In genomic region chr6:38874035-38874434, GRCm38 (mm10) we compare ENCODE assay signal across 8 mouse cellular contexts. TPM values are rescaled to one million over a fixed set of nuclear protein-coding genes. Genes with fewer than 3 reads are reported as not detected.
A peak's percentile ranks its signal among the peaks of the same experiment; 100 is the strongest.
DNase-seq lines count a peak whose midpoint lies in the region; ATAC-seq and TF ChIP-seq lines count a peak whose summit lies in the region.

No protein-coding gene starts in this region.

- TF ChIP-seq CTCF in cortical plate, adult 2 months (IDR thresholded peaks at IDR 0.05; ENCODE audit: extremely low read depth, insufficient read depth, low read length) = peak; percentile 39; the same call in 1 of the 2 replicates
- no peak for TF ChIP-seq CTCF in spleen, adult 2 months (IDR thresholded peaks at IDR 0.05; ENCODE audit: extremely low read depth, insufficient read depth, insufficient read length, insufficient replicate concordance)

- 8% methylated on average over 8 of the region's 8 CpGs for WGBS in intestine, embryonic 14.5 days
- WGBS in spleen, adult 2 months = 4% methylated on average over 8 of the region's 8 CpGs

- no peaks in the 10 kb centered on the region for H3K9me3 ChIP-seq in intestine, embryonic 14.5 days (ENCODE audit: control insufficient read depth, low read length)

- TF ChIP-seq POLR2A in cortical plate, adult 2 months (IDR thresholded peaks at IDR 0.05; ENCODE audit: extremely low read depth, insufficient read depth, low read length) = no peak
- no peak for TF ChIP-seq POLR2A in spleen, adult 2 months (IDR thresholded peaks at IDR 0.05; ENCODE audit: low read depth, low read length)

- peak overlapping the region; percentile 61 for H3K4me2 ChIP-seq in intestine, embryonic 14.5 days (ENCODE audit: low read length)

- peak overlapping the region; percentile 68 for H3K4me3 ChIP-seq in cortical plate, adult 2 months (ENCODE audit: insufficient read depth, low read length)
- peak overlapping the region; percentile 87 for H3K4me3 ChIP-seq in intestine, embryonic 14.5 days (ENCODE audit: low read depth, low read length)
- peak overlapping the region; percentile 53 for H3K4me3 ChIP-seq in spleen, adult 2 months (ENCODE audit: extremely low read depth, insufficient read depth, insufficient read length)

- peak; percentile 90 for DNase-seq in 3T3-L1 (ENCODE audit: low read depth, low spot score)
- DNase-seq in gastrocnemius, postnatal 10 days = peak; percentile 46
- DNase-seq in intestine, embryonic 14.5 days (ENCODE audit: low spot score) = peak; percentile 80
- peak; percentile 15 to 38 for DNase-seq in left cerebral cortex, postnatal 36 days (ENCODE audit: low spot score in 2 of 2)
- DNase-seq in mesoderm, embryonic 11.5 days (ENCODE audit: low read depth, low spot score) = peak; percentile 81
- DNase-seq in spleen, adult 2 months (ENCODE audit: low read depth in 1 of 2, low spot score in 2 of 2) = peak in 1 of 2 experiments; percentile 37

- intact Hi-C loops in left cerebral cortex, postnatal 36 days (cut with DNase I) = loop anchor here (1.0 kb wide), 1 partner anchor 193 kb away; no protein-coding TSS in a partner anchor

- H3K27ac ChIP-seq in cortical plate, adult 2 months (ENCODE audit: insufficient read depth, low read length) = no peak overlapping the region
- peak overlapping the region; percentile 95; the same call in 1 of the 2 replicates for H3K27ac ChIP-seq in intestine, embryonic 14.5 days (ENCODE audit: low read depth)
- no peak overlapping the region for H3K27ac ChIP-seq in spleen, adult 2 months (ENCODE audit: insufficient read depth, low read length)

- H3K36me3 ChIP-seq in intestine, embryonic 14.5 days (ENCODE audit: control insufficient read depth, insufficient read depth, low read length) = peaks cover 11% of the 10 kb centered on the region; the same call in 1 of the 2 replicates
- H3K36me3 ChIP-seq in spleen, adult 2 months (ENCODE audit: control insufficient read depth, insufficient read depth, low read length) = no peaks in the 10 kb centered on the region

- H3K9ac ChIP-seq in intestine, embryonic 14.5 days (ENCODE audit: low read length) = peak overlapping the region; percentile 99

- no peaks in the 10 kb centered on the region for H3K27me3 ChIP-seq in intestine, embryonic 14.5 days (replicated peaks; ENCODE audit: control insufficient read depth, insufficient read depth, low read length)
- H3K27me3 ChIP-seq in spleen, adult 2 months (ENCODE audit: control insufficient read depth, insufficient read depth, low read length) = no peaks in the 10 kb centered on the region; the same call in 1 of the 2 replicates

- ATAC-seq in activated CD4-positive, CD25-positive, alpha-beta regulatory T cell, adult 4 months = peak; percentile 21
- ATAC-seq in intestine, embryonic 14.5 days (replicated peaks; ENCODE audit: low FRiP score, low TSS enrichment, low read depth) = no peak

- no peaks in the 10 kb centered on the region; the same call in none of the 2 replicates for H3K4me1 ChIP-seq in cortical plate, adult 2 months (ENCODE audit: control insufficient read depth, insufficient read depth, low read length)
- peaks cover 31% of the 10 kb centered on the region for H3K4me1 ChIP-seq in intestine, embryonic 14.5 days (replicated peaks; ENCODE audit: control insufficient read depth, insufficient read depth, low read length)
- H3K4me1 ChIP-seq in spleen, adult 2 months (ENCODE audit: control insufficient read depth, insufficient read depth, insufficient read length) = no peaks in the 10 kb centered on the region

RNA-seq across cellular contexts. Expression of gene Tbxas1, which starts 1.2 kb away (rescaled TPM):
- polyA plus RNA-seq in activated CD4-positive, CD25-positive, alpha-beta regulatory T cell, adult 4 months (2017; shearing (Covaris generic)) = under 1 TPM; 0.12 to 0.13 TPM
- 2.7 and 3.0 TPM in 2 replicates for polyA plus RNA-seq in cortical plate, adult 2 months (2012; rRNA removed)
- 1 to 10 TPM in 1 of 2 experiments, under 1 TPM in 1; 0.92 to 1.9 TPM for total RNA-seq in gastrocnemius, postnatal 10 days (2021)
- 2.1 and 2.4 TPM in 2 replicates for polyA plus RNA-seq in intestine, embryonic 14.5 days (2014; fragmentation: Nextera tagmentation; extraction: Ambion mirVana)
- total RNA-seq in left cerebral cortex, postnatal 36 days (2021) = 1 to 10 TPM; 2.3 TPM
- polyA plus RNA-seq in spleen, adult 2 months (2012; rRNA removed) = 11.8 and 14.0 TPM in 2 replicates

RNA-seq across cellular contexts. Expression of gene Hipk2, which starts 1.9 kb away (rescaled TPM):
- 10 to 100 TPM; 21.7 to 22.4 TPM for polyA plus RNA-seq in activated CD4-positive, CD25-positive, alpha-beta regulatory T cell, adult 4 months (2017; shearing (Covaris generic))
- polyA plus RNA-seq in cortical plate, adult 2 months (2012; rRNA removed) = 22.1 and 26.9 TPM in 2 replicates
- total RNA-seq in gastrocnemius, postnatal 10 days (2021) = 10 to 100 TPM; 45.1 to 46.0 TPM
- polyA plus RNA-seq in intestine, embryonic 14.5 days (2014; fragmentation: Nextera tagmentation; extraction: Ambion mirVana) = 24.7 and 27.9 TPM in 2 replicates
- total RNA-seq in left cerebral cortex, postnatal 36 days (2021) = 10 to 100 TPM; 52.4 to 60.9 TPM
- 14.9 and 19.4 TPM in 2 replicates for polyA plus RNA-seq in spleen, adult 2 months (2012; rRNA removed)
